Mouse (Mus musculus) lung, embryonic 14.5 days (tissue): ENCODE measurements around the gene Gm49380. TPM values are rescaled to one million over a fixed set of nuclear protein-coding genes. Genes with fewer than 3 reads are reported as not detected.
A peak's percentile ranks its signal among the peaks of the same experiment; 100 is the strongest.

ENCODE experiments used
- ATAC-seq: fragments of 200-750 bp; cut with Nextera tagmentation; 2 replicates; pipeline ENCODE4 v1.8.0; 2017; ENCODE audit warnings: mild to moderate bottlenecking, moderate TSS enrichment, moderate library complexity; ENCODE audit not compliant: insufficient read depth
- DNase-seq: peaks from one replicate; pipeline ENCODE4 v3.0.0-alpha.2; 2015
- H3K27ac ChIP-seq: fragments of 300-500 bp; sonication (generic); 2 replicates; pipeline ENCODE4 v1.5.1; 2014; ENCODE audit warnings: low read depth, mild to moderate bottlenecking, moderate library complexity
- H3K27me3 ChIP-seq: fragments of 300-500 bp; sonication (generic); 2 replicates; pipeline ENCODE4 v1.6.1; 2014; ENCODE audit warnings: low read length, control low read depth; ENCODE audit not compliant: insufficient read depth
- H3K36me3 ChIP-seq: fragments of 300-500 bp; sonication (generic); 2 replicates; pipeline ENCODE4 v1.6.1; 2014; ENCODE audit warnings: control low read depth; ENCODE audit not compliant: insufficient read depth
- H3K4me1 ChIP-seq: fragments of 300-500 bp; sonication (generic); 2 replicates; pipeline ENCODE4 v1.6.1; 2014; ENCODE audit warnings: antibody characterized with exemption, control low read depth; ENCODE audit not compliant: insufficient read depth
- H3K4me2 ChIP-seq: fragments of 300-500 bp; sonication (generic); 2 replicates; pipeline ENCODE4 v1.6.1; 2014; ENCODE audit warnings: mild to moderate bottlenecking
- H3K4me3 ChIP-seq: fragments of 300-500 bp; sonication (generic); 2 replicates; pipeline ENCODE4 v1.5.1; 2014; ENCODE audit warnings: low read depth, low read length
- H3K9ac ChIP-seq: fragments of 300-500 bp; sonication (generic); 2 replicates; pipeline ENCODE4 v1.6.1; 2014
- H3K9me3 ChIP-seq: fragments of 300-500 bp; sonication (generic); 2 replicates; pipeline ENCODE4 v1.6.1; 2016; ENCODE audit warnings: low read depth, low read length, control low read depth
- CTCF ChIP-seq: IDR thresholded peaks from 2 replicates; pipeline ENCODE4 v1.5.1; 2016; ENCODE audit warnings: antibody characterized with exemption, low read depth
- WGBS: fragments of 180-500 bp; shearing (Covaris S2); extraction: QIAGEN DNeasy Blood & Tissue Kit; methylation state at CpG from one replicate; pipeline ENCODE4 v1.1.7; 2014; 5-methylcytosine and 5-hydroxymethylcytosine counted together
- polyA plus RNA-seq: library from polyadenylated mRNA; unstranded; fragments of >200 nt; fragmentation: Nextera tagmentation; extraction: Ambion mirVana; gene quantifications from 2 replicates; pipeline ENCODE4 v1.2.1, GENCODE M21; 2014

Gm49380 gene
- polyA plus RNA-seq, 1 experiment from 2014 or later: 0.32 TPM

DNA sequence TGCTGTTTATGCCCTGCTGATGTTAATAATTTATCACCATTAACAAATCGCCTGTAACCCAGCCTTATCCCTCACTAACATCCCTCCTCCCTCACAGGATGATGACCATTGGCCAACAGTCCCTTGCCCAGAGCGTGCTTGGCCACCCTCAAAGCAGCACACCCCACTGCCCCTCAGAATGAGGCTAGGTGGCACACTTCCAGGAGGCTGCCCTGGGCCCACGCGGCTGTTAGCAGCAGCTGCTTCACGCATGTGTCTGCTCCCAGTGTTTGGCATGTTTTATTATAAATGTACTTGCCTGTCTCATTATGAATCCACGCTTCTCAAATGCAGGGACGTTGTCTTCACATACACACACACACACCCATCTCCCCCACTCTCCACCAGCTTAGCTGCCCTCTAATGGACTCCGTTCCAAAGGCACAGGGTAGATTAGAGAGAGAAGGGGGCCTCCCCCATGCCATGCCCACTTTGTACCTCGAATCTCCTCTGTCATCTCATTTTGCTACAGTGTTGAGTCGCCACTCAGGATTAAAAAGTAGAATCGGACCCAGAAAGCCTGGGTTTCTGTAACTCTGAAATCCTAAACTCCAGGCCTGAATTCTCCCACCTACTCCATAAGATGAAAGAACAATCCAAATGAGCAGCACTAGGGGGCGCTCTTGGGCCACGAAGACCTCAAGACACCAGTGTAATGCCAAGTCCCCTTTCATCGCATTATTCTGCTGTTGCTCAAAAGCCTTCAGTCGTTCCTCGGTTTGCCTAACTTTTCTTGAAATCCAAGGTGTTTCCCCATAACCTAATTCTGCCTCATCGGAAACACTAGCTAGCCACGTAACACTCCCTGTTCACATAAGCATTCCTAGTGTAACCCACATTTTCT lies 12.5 kb upstream of the Gm49380 start:
- 24% methylated on average over 18 of the region's 18 CpGs for WGBS
- Histone ChIP-seq H3K27me3 (no peaks in the 10 kb centered on the region), H3K9ac (no peak overlapping the region), H3K36me3 (no peaks in the 10 kb centered on the region), H3K4me3 (no peak overlapping the region), H3K9me3 (no peaks in the 10 kb centered on the region), H3K4me2 (peak overlapping the region; percentile 6; the same call in 1 of the 2 replicates), H3K27ac (peak overlapping the region; percentile 26; the same call in 1 of the 2 replicates), H3K4me1 (0 out of 2 replicates have a peak, but pooled peaks cover 11% of the 10 kb centered on the region)
- ATAC-seq (peak; percentile 7; the same call in 1 of the 2 replicates), DNase-seq (peak; percentile 97)
- peak; percentile 90 for TF ChIP-seq CTCF

DNA sequence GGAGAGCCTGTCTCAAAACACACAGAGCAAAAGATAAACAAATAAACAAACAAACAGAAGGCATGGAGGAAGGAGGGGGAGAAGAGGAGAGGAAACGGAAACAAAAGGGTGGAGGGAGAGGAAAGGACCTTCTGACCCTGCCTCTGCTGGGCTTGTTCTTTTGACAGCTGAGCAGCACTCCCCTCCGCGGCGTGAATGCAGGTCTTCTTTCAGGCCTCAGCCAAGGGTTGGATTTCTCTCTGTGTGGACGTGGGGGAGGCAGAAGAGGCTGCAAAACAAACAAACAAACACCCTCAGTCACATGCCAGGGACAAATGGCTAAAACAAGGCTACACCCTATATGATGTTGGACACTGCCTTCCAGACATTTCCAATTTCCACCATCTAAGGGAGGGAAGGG lies 11.7 kb upstream of the Gm49380 start:
- WGBS: 34% methylated on average over 5 of the region's 5 CpGs

DNA sequence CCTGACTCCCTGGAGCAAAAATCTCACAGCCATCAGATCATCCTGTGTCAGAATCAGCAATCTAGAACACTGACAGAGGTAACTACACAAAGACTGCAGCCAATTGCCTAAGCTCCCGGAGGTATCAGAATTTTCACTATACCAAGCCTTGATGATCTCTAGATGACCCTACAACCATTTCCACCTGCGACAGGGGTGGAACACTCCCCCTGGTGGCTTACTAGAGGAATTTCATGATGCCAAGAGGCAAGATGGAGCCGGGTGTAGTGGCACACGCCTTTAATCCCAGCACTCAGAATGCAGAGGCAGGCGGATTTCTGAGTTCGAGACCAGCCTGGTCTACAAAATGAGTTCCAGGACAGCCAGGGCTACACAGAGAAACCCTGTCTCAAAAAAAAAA lies 11.0 kb upstream of the Gm49380 start:
- Histone ChIP-seq H3K27ac (no peak overlapping the region), H3K4me3 (no peak overlapping the region), H3K4me1 (0 out of 2 replicates have a peak, but pooled peaks cover 5% of the 10 kb centered on the region), H3K27me3 (no peaks in the 10 kb centered on the region), H3K4me2 (no peak overlapping the region), H3K9me3 (no peaks in the 10 kb centered on the region), H3K36me3 (no peaks in the 10 kb centered on the region), H3K9ac (no peak overlapping the region)
- DNase-seq (no peak), ATAC-seq (no peak)
- 69% methylated on average over 6 of the region's 6 CpGs for WGBS
- peak; percentile 60 for TF ChIP-seq CTCF

More for the DNA sequence above, 11.7 kb upstream of the Gm49380 start:
- ATAC-seq (no peak), DNase-seq (no peak)
- Histone ChIP-seq H3K4me1 (0 out of 2 replicates have a peak, but pooled peaks cover 9% of the 10 kb centered on the region), H3K9ac (0 out of 2 replicates have a peak overlapping the region, but pooled peaks have one; percentile 20), H3K9me3 (no peaks in the 10 kb centered on the region), H3K27me3 (no peaks in the 10 kb centered on the region), H3K4me2 (no peak overlapping the region), H3K4me3 (no peak overlapping the region), H3K27ac (no peak overlapping the region), H3K36me3 (no peaks in the 10 kb centered on the region)
- no peak for TF ChIP-seq CTCF

DNA sequence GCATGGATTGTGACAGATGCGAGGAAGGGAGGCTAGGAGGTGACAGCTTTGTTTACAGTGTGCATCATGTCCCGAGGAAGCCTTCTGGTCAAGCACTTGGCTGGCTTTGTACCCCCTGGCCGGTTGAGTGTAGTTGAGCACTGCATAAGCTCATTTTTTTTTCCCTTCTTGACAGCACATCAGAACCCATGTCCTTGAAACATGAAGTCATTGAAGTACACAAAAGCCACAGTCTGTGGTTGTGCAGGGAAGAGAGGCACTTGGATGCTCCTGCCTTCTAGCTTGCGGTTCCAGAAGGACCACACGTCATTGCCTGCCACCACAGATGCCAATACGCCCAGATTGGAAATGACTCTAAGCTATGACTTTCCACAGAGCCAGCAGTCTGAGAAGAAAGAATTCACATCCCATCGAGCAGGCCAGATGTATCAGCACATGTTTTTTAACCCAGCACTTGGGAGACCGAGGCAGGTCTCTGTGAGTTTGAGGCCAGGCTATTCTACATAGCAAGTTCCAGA lies 6.7 kb upstream of the Gm49380 start:
- WGBS: 58% methylated on average over 8 of the region's 8 CpGs
- H3K9ac ChIP-seq: no peak overlapping the region
- no peak overlapping the region for H3K27ac ChIP-seq
- no peaks in the 10 kb centered on the region for H3K4me1 ChIP-seq
- H3K4me3 ChIP-seq: no peak overlapping the region
- no peak overlapping the region for H3K4me2 ChIP-seq
- DNase-seq (no peak), ATAC-seq (no peak)
- H3K27me3 ChIP-seq: no peaks in the 10 kb centered on the region
- no peak for TF ChIP-seq CTCF
- no peaks in the 10 kb centered on the region for H3K36me3 ChIP-seq
- H3K9me3 ChIP-seq: no peaks in the 10 kb centered on the region

DNA sequence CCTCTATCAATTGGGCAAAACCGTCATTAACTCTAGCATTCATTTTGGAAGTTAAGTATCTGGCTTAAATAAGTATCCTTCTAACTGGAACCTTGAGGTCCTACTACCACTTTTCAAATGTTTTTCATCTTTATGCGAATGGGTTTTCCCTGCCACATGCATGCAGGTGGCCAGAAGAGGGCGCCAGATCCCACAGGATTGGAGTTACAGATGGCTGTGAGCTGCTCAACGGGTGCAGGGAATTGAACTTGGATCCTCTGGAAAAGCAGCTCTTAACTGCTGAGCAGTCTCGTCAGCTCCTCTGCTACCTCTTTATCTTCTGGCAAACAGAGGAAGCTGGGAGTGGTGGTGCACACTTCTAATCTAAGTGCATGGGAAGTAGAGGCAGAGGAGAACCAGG lies 5.7 kb upstream of the Gm49380 start:
- no peaks in the 10 kb centered on the region for H3K9me3 ChIP-seq
- H3K27me3 ChIP-seq: no peaks in the 10 kb centered on the region
- H3K4me1 ChIP-seq: no peaks in the 10 kb centered on the region
- peak; percentile 52 for DNase-seq
- H3K4me2 ChIP-seq: no peak overlapping the region
- TF ChIP-seq CTCF: peak; percentile 67
- H3K4me3 ChIP-seq: no peak overlapping the region
- no peak for ATAC-seq
- no peak overlapping the region for H3K27ac ChIP-seq
- no peak overlapping the region for H3K9ac ChIP-seq
- WGBS: 57% methylated on average over 5 of the region's 5 CpGs
- H3K36me3 ChIP-seq: no peaks in the 10 kb centered on the region

DNA sequence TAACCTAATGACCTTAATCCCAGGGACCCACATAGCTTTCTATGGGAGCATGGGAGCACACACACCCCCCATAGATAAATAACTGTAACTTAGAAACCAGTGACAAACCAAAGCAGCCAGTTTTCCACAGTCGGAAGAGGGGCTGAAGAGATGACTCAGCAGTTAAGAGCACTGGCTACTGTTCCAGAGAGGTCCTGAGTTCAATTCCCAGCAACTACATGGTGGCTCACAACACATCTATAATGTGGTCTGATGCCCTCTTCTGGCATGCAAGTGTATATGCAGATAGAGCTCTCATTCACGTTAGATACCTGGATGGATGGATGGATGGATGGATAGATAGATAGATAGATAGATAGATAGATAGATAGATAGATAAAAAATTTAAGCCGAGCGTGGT lies 2.9 kb upstream of the Gm49380 start:
- whole genome bisulfite sequencing: 89% methylated on average over 4 of the region's 4 CpGs
- ATAC-seq: no peak

DNA sequence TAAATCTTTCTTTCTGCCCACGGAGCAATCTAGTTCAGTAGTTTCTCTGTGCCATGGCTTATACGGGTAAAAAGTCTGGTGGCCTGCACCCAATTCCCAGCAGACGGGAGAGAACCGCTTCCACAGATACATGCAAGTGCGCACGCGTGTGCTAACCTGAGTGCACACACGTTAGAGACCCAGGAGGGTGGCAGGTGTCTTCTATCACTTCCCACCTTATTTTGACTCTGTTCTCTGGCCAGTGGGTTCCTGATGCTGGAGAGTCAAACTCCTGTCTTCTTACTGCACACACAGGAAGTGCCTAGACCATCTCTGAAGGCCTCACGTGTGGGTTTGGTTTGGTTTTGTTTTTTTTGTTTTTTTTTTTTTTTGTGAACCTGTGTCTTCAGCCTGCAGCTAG lies 2.3 kb upstream of the Gm49380 start:
- no peaks in the 10 kb centered on the region for H3K27me3 ChIP-seq
- TF ChIP-seq CTCF: no peak
- no peak overlapping the region for H3K4me2 ChIP-seq
- H3K9me3 ChIP-seq: no peaks in the 10 kb centered on the region
- no peak for DNase-seq
- H3K9ac ChIP-seq: no peak overlapping the region
- peaks cover under 1% of the 10 kb centered on the region; the same call in 1 of the 2 replicates for H3K36me3 ChIP-seq
- no peak overlapping the region for H3K4me3 ChIP-seq
- no peaks in the 10 kb centered on the region for H3K4me1 ChIP-seq
- ATAC-seq: no peak
- 78% methylated on average over 9 of the region's 9 CpGs for WGBS
- no peak overlapping the region for H3K27ac ChIP-seq

More for the DNA sequence above, 2.9 kb upstream of the Gm49380 start:
- Histone ChIP-seq H3K9ac (no peak overlapping the region), H3K4me3 (no peak overlapping the region), H3K27me3 (no peaks in the 10 kb centered on the region), H3K4me2 (no peak overlapping the region), H3K27ac (no peak overlapping the region), H3K4me1 (no peaks in the 10 kb centered on the region), H3K36me3 (no peaks in the 10 kb centered on the region), H3K9me3 (no peaks in the 10 kb centered on the region)
- no peak for DNase-seq
- peak; percentile 36 for TF ChIP-seq CTCF
